Mouse (Mus musculus): ENCODE results near the gene Kcnab1. TPM values are rescaled to one million over a fixed set of nuclear protein-coding genes. Genes with fewer than 3 reads are reported as not detected.

The Kcnab1 gene
- polyA plus RNA-seq, 1 experiment = 0.78 TPM

- Histone ChIP-seq H3K27ac (ENCODE audit: insufficient read depth, low read depth, low read length) (no peak overlapping the region), H3K4me3 (ENCODE audit: insufficient read depth, low read length) (no peak overlapping the region), H3K4me1 (ENCODE audit: control insufficient read depth, insufficient read depth, low read length) (no peaks in the 10 kb centered on the region)
- TF ChIP-seq POLR2A (IDR thresholded peaks at IDR 0.05; ENCODE audit: borderline replicate concordance, low read depth, low read length) (no peak), CTCF (IDR thresholded peaks at IDR 0.05; ENCODE audit: low read depth, low read length) (no peak)
Observed at GRCm38 (mm10) chr3:65134931-65135330, 25.7 kb downstream of the Kcnab1 start.

- Histone ChIP-seq H3K27ac (ENCODE audit: insufficient read depth, low read depth, low read length) (no peak overlapping the region), H3K4me1 (ENCODE audit: control insufficient read depth, insufficient read depth, low read length) (no peaks in the 10 kb centered on the region), H3K4me3 (ENCODE audit: insufficient read depth, low read length) (no peak overlapping the region)
- no peak for TF ChIP-seq POLR2A (IDR thresholded peaks at IDR 0.05; ENCODE audit: borderline replicate concordance, low read depth, low read length)
- TF ChIP-seq CTCF (IDR thresholded peaks at IDR 0.05; ENCODE audit: low read depth, low read length) = no peak
Observed at GRCm38 (mm10) chr3:65136897-65137296, 27.7 kb downstream of the Kcnab1 start.

GRCm38 (mm10) chr3:65138739-65139138 is 29.6 kb downstream of the Kcnab1 start:
- Histone ChIP-seq H3K4me1 (ENCODE audit: control insufficient read depth, insufficient read depth, low read length) (no peaks in the 10 kb centered on the region), H3K27ac (ENCODE audit: insufficient read depth, low read depth, low read length) (no peak overlapping the region)
- no peak for TF ChIP-seq POLR2A (IDR thresholded peaks at IDR 0.05; ENCODE audit: borderline replicate concordance, low read depth, low read length)
- no peak for TF ChIP-seq CTCF (IDR thresholded peaks at IDR 0.05; ENCODE audit: low read depth, low read length)

GRCm38 (mm10) chr3:65145152-65145551 is 36.0 kb downstream of the Kcnab1 start:
- Histone ChIP-seq H3K4me1 (ENCODE audit: control insufficient read depth, insufficient read depth, low read length) (no peaks in the 10 kb centered on the region), H3K4me3 (ENCODE audit: insufficient read depth, low read length) (no peak overlapping the region), H3K27ac (ENCODE audit: insufficient read depth, low read depth, low read length) (no peak overlapping the region)
- TF ChIP-seq CTCF (IDR thresholded peaks at IDR 0.05; ENCODE audit: low read depth, low read length) = no peak
- TF ChIP-seq POLR2A (IDR thresholded peaks at IDR 0.05; ENCODE audit: borderline replicate concordance, low read depth, low read length) = no peak

More at GRCm38 (mm10) chr3:65138739-65139138, 29.6 kb downstream of the Kcnab1 start:
- no peak overlapping the region for H3K4me3 ChIP-seq (ENCODE audit: insufficient read depth, low read length)

GRCm38 (mm10) chr3:65151808-65152207 is 42.6 kb downstream of the Kcnab1 start:
- H3K4me3 ChIP-seq (ENCODE audit: insufficient read depth, low read length) = no peak overlapping the region
- no peak overlapping the region for H3K27ac ChIP-seq (ENCODE audit: insufficient read depth, low read depth, low read length)
- H3K4me1 ChIP-seq (ENCODE audit: control insufficient read depth, insufficient read depth, low read length) = no peaks in the 10 kb centered on the region
- TF ChIP-seq POLR2A (IDR thresholded peaks at IDR 0.05; ENCODE audit: borderline replicate concordance, low read depth, low read length) (no peak), CTCF (IDR thresholded peaks at IDR 0.05; ENCODE audit: low read depth, low read length) (no peak)

GRCm38 (mm10) chr3:65172964-65173363 is 63.8 kb downstream of the Kcnab1 start:
- no peaks in the 10 kb centered on the region for H3K4me1 ChIP-seq (ENCODE audit: control insufficient read depth, insufficient read depth, low read length)
- no peak overlapping the region for H3K27ac ChIP-seq (ENCODE audit: insufficient read depth, low read depth, low read length)
- H3K4me3 ChIP-seq (ENCODE audit: insufficient read depth, low read length) = no peak overlapping the region
- TF ChIP-seq POLR2A (IDR thresholded peaks at IDR 0.05; ENCODE audit: borderline replicate concordance, low read depth, low read length) = no peak
- TF ChIP-seq CTCF (IDR thresholded peaks at IDR 0.05; ENCODE audit: low read depth, low read length) = no peak

- H3K27ac ChIP-seq (ENCODE audit: insufficient read depth, low read depth, low read length) = no peak overlapping the region
- TF ChIP-seq POLR2A (IDR thresholded peaks at IDR 0.05; ENCODE audit: borderline replicate concordance, low read depth, low read length) = no peak
- TF ChIP-seq CTCF (IDR thresholded peaks at IDR 0.05; ENCODE audit: low read depth, low read length) = no peak
- no peak overlapping the region for H3K4me3 ChIP-seq (ENCODE audit: insufficient read depth, low read length)
- no peaks in the 10 kb centered on the region for H3K4me1 ChIP-seq (ENCODE audit: control insufficient read depth, insufficient read depth, low read length)
Observed at GRCm38 (mm10) chr3:65174564-65174963, 65.4 kb downstream of the Kcnab1 start.

GRCm38 (mm10) chr3:65175819-65176218 is 66.6 kb downstream of the Kcnab1 start:
- H3K4me3 ChIP-seq (ENCODE audit: insufficient read depth, low read length) = no peak overlapping the region
- no peaks in the 10 kb centered on the region for H3K4me1 ChIP-seq (ENCODE audit: control insufficient read depth, insufficient read depth, low read length)
- H3K27ac ChIP-seq (ENCODE audit: insufficient read depth, low read depth, low read length) = no peak overlapping the region
- no peak for TF ChIP-seq CTCF (IDR thresholded peaks at IDR 0.05; ENCODE audit: low read depth, low read length)
- TF ChIP-seq POLR2A (IDR thresholded peaks at IDR 0.05; ENCODE audit: borderline replicate concordance, low read depth, low read length) = no peak

- Histone ChIP-seq H3K4me1 (ENCODE audit: control insufficient read depth, insufficient read depth, low read length) (no peaks in the 10 kb centered on the region), H3K27ac (ENCODE audit: insufficient read depth, low read depth, low read length) (no peak overlapping the region), H3K4me3 (ENCODE audit: insufficient read depth, low read length) (no peak overlapping the region)
- TF ChIP-seq POLR2A (IDR thresholded peaks at IDR 0.05; ENCODE audit: borderline replicate concordance, low read depth, low read length) (no peak), CTCF (IDR thresholded peaks at IDR 0.05; ENCODE audit: low read depth, low read length) (no peak)
Observed at GRCm38 (mm10) chr3:65176846-65177245, 67.7 kb downstream of the Kcnab1 start.

GRCm38 (mm10) chr3:65187833-65188698 is 78.9 kb downstream of the Kcnab1 start:
- TF ChIP-seq POLR2A (IDR thresholded peaks at IDR 0.05; ENCODE audit: borderline replicate concordance, low read depth, low read length) = no peak
- no peak for TF ChIP-seq CTCF (IDR thresholded peaks at IDR 0.05; ENCODE audit: low read depth, low read length)
- peak overlapping the region; percentile 36 for H3K4me3 ChIP-seq (ENCODE audit: insufficient read depth, low read length)
- H3K27ac ChIP-seq (ENCODE audit: insufficient read depth, low read depth, low read length) = peak overlapping the region; percentile 83
- H3K4me1 ChIP-seq (ENCODE audit: control insufficient read depth, insufficient read depth, low read length) = peaks cover 2% of the 10 kb centered on the region; the same call in 1 of the 2 replicates

Data from bone marrow macrophage, adult 2 months (primary cell).